8 mouse cellular contexts compared by ENCODE assay signal in the genomic region with DNA sequence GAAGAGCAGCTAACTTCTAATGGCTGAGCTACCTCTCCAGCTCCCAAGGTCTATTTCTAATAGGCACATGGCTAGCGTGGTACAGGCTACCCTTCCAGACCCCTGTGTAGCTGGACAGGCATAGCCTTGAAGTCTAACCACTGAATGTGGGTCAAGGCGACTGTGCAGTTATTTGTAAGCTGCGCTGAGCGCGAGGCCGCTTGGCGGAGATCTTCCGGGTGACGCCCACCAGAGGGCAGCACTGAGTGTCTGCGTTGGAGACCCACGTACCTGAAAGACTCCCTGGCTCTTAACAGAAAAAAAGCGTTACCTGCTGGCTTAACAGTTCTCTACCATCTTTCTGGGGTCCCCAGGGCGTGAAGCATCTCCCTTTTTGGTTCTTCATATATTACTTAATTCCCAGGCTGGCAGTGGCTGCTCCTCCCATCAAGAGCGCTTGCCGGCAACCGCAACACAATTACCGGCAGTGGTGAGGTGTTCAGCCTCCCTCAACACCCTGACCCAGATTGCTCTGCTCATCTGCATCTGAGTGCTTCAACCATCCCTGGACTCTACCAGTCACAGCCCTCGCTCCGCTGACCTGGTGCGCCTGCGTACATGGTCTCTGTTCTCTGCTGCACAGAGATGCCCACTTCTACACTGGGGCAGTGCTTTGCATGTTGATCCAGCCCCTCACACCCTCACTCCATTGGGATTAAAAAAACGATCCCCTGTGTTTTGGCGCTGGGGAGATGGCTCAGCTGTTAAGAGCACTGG. TPM values are rescaled to one million over a fixed set of nuclear protein-coding genes. Genes with fewer than 3 reads are reported as not detected.
DNase-seq lines count a peak whose midpoint lies in the region; ATAC-seq and TF ChIP-seq lines count a peak whose summit lies in the region.

No protein-coding gene starts in this region.

- peak overlapping the region; percentile 52 for H3K4me2 ChIP-seq in hindbrain, embryonic 13.5 days

- no peaks in the 10 kb centered on the region for H3K36me3 ChIP-seq in ES-E14 (ENCODE audit: control insufficient read depth, insufficient read depth, low read length, poor library complexity, severe bottlenecking)
- H3K36me3 ChIP-seq in hindbrain, embryonic 13.5 days, result no peaks in the 10 kb centered on the region

- in situ Hi-C loops in ES-E14 (cut with MboI; ENCODE audit: low sequenced_read_pairs in 2 of 2, unreplicated experiment in 2 of 2), result loop anchor here in 1 of 2 experiments (10.0 kb wide), 1 partner anchor 148 kb away; the partner anchor contains the start of gene Armc12

- ATAC-seq in hindbrain, embryonic 13.5 days (ENCODE audit: low FRiP score), result peak; percentile 66; the same call in 1 of the 2 replicates

- H3K4me3 ChIP-seq in ES-E14 (ENCODE audit: insufficient read depth in 1 of 2, low read depth in 1 of 2, low read length in 2 of 2, poor library complexity in 1 of 2, severe bottlenecking in 1 of 2), result peak overlapping the region; percentile 42 to 55
- peak overlapping the region; percentile 25 for H3K4me3 ChIP-seq in hindbrain, embryonic 13.5 days

- H3K9ac ChIP-seq in ES-E14 (ENCODE audit: insufficient read depth, low read depth, low read length, poor library complexity, severe bottlenecking), result 0 out of 2 replicates have a peak overlapping the region, but pooled peaks have one; percentile 33
- peak overlapping the region; percentile 61 for H3K9ac ChIP-seq in hindbrain, embryonic 13.5 days

- H3K27ac ChIP-seq in ES-E14 (ENCODE audit: insufficient read depth, low read depth, low read length, poor library complexity, severe bottlenecking), result no peak overlapping the region
- H3K27ac ChIP-seq in hindbrain, embryonic 13.5 days, result no peak overlapping the region

- peaks cover 29% of the 10 kb centered on the region for H3K27me3 ChIP-seq in hindbrain, embryonic 13.5 days

- WGBS in hindbrain, embryonic 13.5 days, result 6% methylated on average over 23 of the region's 23 CpGs

- DNase-seq in ES-E14 (ENCODE audit: low read depth, low spot score), result peak; percentile 89
- DNase-seq in cerebellum, adult 9-11 months, result peak; percentile 71
- DNase-seq in frontal cortex, postnatal 14 days (ENCODE audit: low spot score in 2 of 2), result peak; percentile 69 to 81
- peak; percentile 75 to 94 for DNase-seq in layer of hippocampus, postnatal 25 days (ENCODE audit: extremely low spot score in 1 of 2, low spot score in 1 of 2)
- peak; percentile 88 for DNase-seq in lung, postnatal 36 days
- peak; percentile 79 for DNase-seq in retina, postnatal 7 days (ENCODE audit: low read depth, low spot score)
- peak; percentile 96 for DNase-seq in thymus, postnatal 4 days

- H3K9me3 ChIP-seq in ES-E14 (ENCODE audit: control insufficient read depth, insufficient read depth, low read depth, low read length), result no peaks in the 10 kb centered on the region
- H3K9me3 ChIP-seq in hindbrain, embryonic 13.5 days, result no peaks in the 10 kb centered on the region

- peaks cover 0 to 4% of the 10 kb centered on the region in 2 experiments; a peak in 1 of 4 replicates for H3K4me1 ChIP-seq in ES-E14 (ENCODE audit: control insufficient read depth in 2 of 2, insufficient read depth in 2 of 2, low read length in 2 of 2, poor library complexity in 1 of 2)
- peaks cover 6% of the 10 kb centered on the region for H3K4me1 ChIP-seq in hindbrain, embryonic 13.5 days (replicated peaks)

TF ChIP-seq in ES-E14, 5 proteins besides CTCF, POLR2A, EP300 and RAD21:
- TF ChIP-seq ZNF384 (IDR thresholded peaks at IDR 0.05; ENCODE audit: low read depth, low read length), result peak; percentile 66
- no peak for TF ChIP-seq CHD2 (IDR thresholded peaks at IDR 0.05; ENCODE audit: low read depth, low read length)
- 0 out of 2 replicates have a peak, but pooled peaks have one; percentile 48 for TF ChIP-seq HCFC1 (IDR thresholded peaks at IDR 0.05; ENCODE audit: borderline replicate concordance, insufficient read depth, low read length)
- peak; percentile 19; the same call in 1 of the 2 replicates for TF ChIP-seq ZC3H11A (IDR thresholded peaks at IDR 0.05; ENCODE audit: borderline replicate concordance, low read depth, low read length)
- TF ChIP-seq MAFK (IDR thresholded peaks at IDR 0.05; ENCODE audit: insufficient read depth, low read depth, low read length), result no peak
TF ChIP-seq in ES-E14: peak in this region for 3.

RNA-seq across cellular contexts. Expression of gene Tulp1, which starts 21.3 kb away (rescaled TPM):
- total RNA-seq in ES-E14 (2012; rRNA removed), result 3.7 and 4.1 TPM in 2 replicates
- polyA plus RNA-seq in hindbrain, embryonic 13.5 days (2015; fragmentation: Nextera tagmentation; extraction: Ambion mirVana), result 2.1 and 2.2 TPM in 2 replicates
- total RNA-seq in layer of hippocampus, postnatal 25 days (2021), result not detected

RNA-seq across cellular contexts. Expression of gene Tead3, which starts 35.7 kb away (rescaled TPM):
- 8.0 and 9.0 TPM in 2 replicates for total RNA-seq in ES-E14 (2012; rRNA removed)
- 1.8 and 2.0 TPM in 2 replicates for polyA plus RNA-seq in hindbrain, embryonic 13.5 days (2015; fragmentation: Nextera tagmentation; extraction: Ambion mirVana)
- total RNA-seq in layer of hippocampus, postnatal 25 days (2021), result 1 to 10 TPM; 2.2 to 4.0 TPM

RNA-seq across cellular contexts. Expression of gene Rpl10a, which starts 58.1 kb away (rescaled TPM):
- total RNA-seq in ES-E14 (2012; rRNA removed), result 2,234 and 2,688 TPM in 2 replicates
- polyA plus RNA-seq in hindbrain, embryonic 13.5 days (2015; fragmentation: Nextera tagmentation; extraction: Ambion mirVana), result 336 and 366 TPM in 2 replicates
- total RNA-seq in layer of hippocampus, postnatal 25 days (2021), result 100 to 1,000 TPM; 353 to 376 TPM
